Mouse (Mus musculus): ENCODE results near the gene Ptch1.

The Ptch1 gene

GRCm38 (mm10) chr13:63540584-63540983 is 32.8 kb downstream of the Ptch1 start:
- no peak for DNase-seq (ENCODE audit: low spot score in 2 of 2)

GRCm38 (mm10) chr13:63534981-63535380 is 38.4 kb downstream of the Ptch1 start:
- no peak for DNase-seq (ENCODE audit: low spot score in 2 of 2)

GRCm38 (mm10) chr13:63530857-63531256 is 42.5 kb downstream of the Ptch1 start:
- no peak for DNase-seq (ENCODE audit: low spot score in 2 of 2)

- no peak for DNase-seq (ENCODE audit: low spot score in 2 of 2)
Measured at GRCm38 (mm10) chr13:63530371-63530764, 43.0 kb downstream of the Ptch1 start.

GRCm38 (mm10) chr13:63529602-63530370 is 43.6 kb downstream of the Ptch1 start:
- DNase-seq (ENCODE audit: low spot score in 2 of 2) = no peak

- DNase-seq (ENCODE audit: low spot score in 2 of 2) = no peak
Measured at GRCm38 (mm10) chr13:63528852-63529251, 44.5 kb downstream of the Ptch1 start.

- DNase-seq (ENCODE audit: low spot score in 2 of 2) = no peak
Measured at GRCm38 (mm10) chr13:63528164-63528675, 45.2 kb downstream of the Ptch1 start.

GRCm38 (mm10) chr13:63525571-63526197 is 47.7 kb downstream of the Ptch1 start:
- no peak for DNase-seq (ENCODE audit: low spot score in 2 of 2)

- DNase-seq (ENCODE audit: low spot score in 2 of 2) = no peak
Measured at GRCm38 (mm10) chr13:63524608-63525570, 48.5 kb downstream of the Ptch1 start.

- DNase-seq (ENCODE audit: low spot score in 2 of 2) = no peak
Measured at GRCm38 (mm10) chr13:63524061-63524460, 49.3 kb downstream of the Ptch1 start.

- no peak for DNase-seq (ENCODE audit: low spot score in 2 of 2)
Measured at GRCm38 (mm10) chr13:63522832-63523231, 50.6 kb downstream of the Ptch1 start.

- no peak for DNase-seq (ENCODE audit: low spot score in 2 of 2)
Measured at GRCm38 (mm10) chr13:63520110-63520509, 53.3 kb downstream of the Ptch1 start.

GRCm38 (mm10) chr13:63516535-63516934 is 56.9 kb downstream of the Ptch1 start:
- DNase-seq (ENCODE audit: low spot score in 2 of 2) = no peak

- no peak for DNase-seq (ENCODE audit: low spot score in 2 of 2)
Measured at GRCm38 (mm10) chr13:63515542-63515941, 57.9 kb downstream of the Ptch1 start.

- DNase-seq (ENCODE audit: low spot score in 2 of 2) = no peak
Measured at GRCm38 (mm10) chr13:63514931-63515360, 58.5 kb downstream of the Ptch1 start.

- no peak for DNase-seq (ENCODE audit: low spot score in 2 of 2)
Measured at GRCm38 (mm10) chr13:63513374-63514098, 59.9 kb downstream of the Ptch1 start.

GRCm38 (mm10) chr13:63512411-63512810 is 61.0 kb downstream of the Ptch1 start:
- no peak for DNase-seq (ENCODE audit: low spot score in 2 of 2)

- DNase-seq (ENCODE audit: low spot score in 2 of 2) = no peak
Measured at GRCm38 (mm10) chr13:63507821-63508220, 65.6 kb downstream of the Ptch1 start.

GRCm38 (mm10) chr13:63507001-63507556 is 66.3 kb downstream of the Ptch1 start:
- DNase-seq (ENCODE audit: low spot score in 2 of 2) = no peak

- no peak for DNase-seq (ENCODE audit: low spot score in 2 of 2)
Measured at GRCm38 (mm10) chr13:63506364-63506763, 67.0 kb downstream of the Ptch1 start.

- no peak for DNase-seq (ENCODE audit: low spot score in 2 of 2)
Measured at GRCm38 (mm10) chr13:63502391-63502790, 71.0 kb downstream of the Ptch1 start.
